Comparison of ENCODE assay signal across 8 mouse cellular contexts in genomic region chr16:17561751-17562208, GRCm38 (mm10). TPM values are rescaled to one million over a fixed set of nuclear protein-coding genes. Genes with fewer than 3 reads are reported as not detected.
DNase-seq lines count a peak whose midpoint lies in the region; ATAC-seq lines count a peak whose summit lies in the region.

Gene P2rx6 (plus strand): TSS chr16:17561885.

- peaks cover 46% of the 10 kb centered on the region for H3K4me1 ChIP-seq in embryonic facial prominence, embryonic 10.5 days
- peaks cover 41% of the 10 kb centered on the region for H3K4me1 ChIP-seq in kidney, embryonic 15.5 days

- no peaks in the 10 kb centered on the region for H3K36me3 ChIP-seq in embryonic facial prominence, embryonic 10.5 days (replicated peaks)
- H3K36me3 ChIP-seq in kidney, embryonic 15.5 days: no peaks in the 10 kb centered on the region

- H3K27me3 ChIP-seq in embryonic facial prominence, embryonic 10.5 days (replicated peaks; ENCODE audit: low read depth, poor library complexity, severe bottlenecking): peaks cover 76% of the 10 kb centered on the region
- peaks cover 8% of the 10 kb centered on the region for H3K27me3 ChIP-seq in kidney, embryonic 15.5 days

- H3K4me2 ChIP-seq in kidney, embryonic 15.5 days: peak within 1 kb of the TSS; percentile 63

- 3% methylated on average over 10 of the region's 10 CpGs for WGBS in embryonic facial prominence, embryonic 10.5 days
- 1% methylated on average over 10 of the region's 10 CpGs for WGBS in kidney, embryonic 15.5 days

- ATAC-seq in kidney, embryonic 15.5 days (replicated peaks; ENCODE audit: low FRiP score): peak; percentile 55
- no peak for ATAC-seq in erythroblast, adult 5-6 weeks (replicated peaks; ENCODE audit: low FRiP score, poor library complexity, severe bottlenecking)

- peak within 1 kb of the TSS; percentile 24; the same call in 1 of the 2 replicates for H3K9ac ChIP-seq in kidney, embryonic 15.5 days

- H3K27ac ChIP-seq in embryonic facial prominence, embryonic 10.5 days (replicated peaks): peak within 1 kb of the TSS; percentile 48
- H3K27ac ChIP-seq in kidney, embryonic 15.5 days: peak within 1 kb of the TSS; percentile 80

- peak; percentile 61 for DNase-seq in adrenal gland, adult 2 months
- DNase-seq in adrenal gland, postnatal 4 days (ENCODE audit: low spot score in 2 of 2): no peak
- DNase-seq in embryonic facial prominence, embryonic 10.5 days (ENCODE audit: low spot score): peak; percentile 63
- peak; percentile 67 to 69 for DNase-seq in heart, adult 9 months (ENCODE audit: low spot score in 2 of 2)
- DNase-seq in lung, postnatal 25 days (ENCODE audit: low spot score): peak; percentile 40
- DNase-seq in retina, postnatal 1 day: peak; percentile 70

- H3K4me3 ChIP-seq in embryonic facial prominence, embryonic 10.5 days: peak within 1 kb of the TSS; percentile 48
- H3K4me3 ChIP-seq in kidney, embryonic 15.5 days (replicated peaks): peak within 1 kb of the TSS; percentile 35

- H3K9me3 ChIP-seq in embryonic facial prominence, embryonic 10.5 days: no peaks in the 10 kb centered on the region
- H3K9me3 ChIP-seq in kidney, embryonic 15.5 days (replicated peaks): no peaks in the 10 kb centered on the region

RNA-seq across cellular contexts. Expression of gene P2rx6, which starts in this region (rescaled TPM):
- total RNA-seq in adrenal gland, adult 2 months (2021): 1 to 10 TPM; 1.1 to 1.3 TPM
- 2.0 and 2.6 TPM in 2 replicates for polyA plus RNA-seq in adrenal gland, adult 2 months (2012; rRNA removed)
- total RNA-seq in adrenal gland, postnatal 4 days (2021): under 1 TPM; 0.45 to 0.51 TPM
- 0.21 and 0.24 TPM in 2 replicates for polyA plus RNA-seq in embryonic facial prominence, embryonic 10.5 days (2016; fragmentation: Nextera tagmentation; extraction: Ambion mirVana)
- 0.82 and 1.2 TPM in 2 replicates for polyA plus RNA-seq in kidney, embryonic 15.5 days (2015; fragmentation: Nextera tagmentation; extraction: Ambion mirVana)
- not detected in 2 replicates for total RNA-seq in erythroblast, adult 5-6 weeks (2015; ENCODE audit: low replicate concordance)
- total RNA-seq in erythroblast, adult 5-6 weeks (2017; ENCODE audit: low replicate concordance): not detected in 2 replicates

Comparison
In these comparisons a context has a peak if more than half of its experiments do, and no peak if none do; other contexts are left out.
1. DNase-seq: peak in adrenal gland, adult 2 months (single experiment), heart, adult 9 months (2 of 2), lung, postnatal 25 days (single experiment) and retina, postnatal 1 day (single experiment); none in adrenal gland, postnatal 4 days (0 of 2).
2. Peak in DNase-seq, H3K4me3 ChIP-seq and H3K27ac ChIP-seq in embryonic facial prominence, embryonic 10.5 days; RNA of the gene not detected or under 1 TPM.